Mouse (Mus musculus) frontal cortex, postnatal 10 days (tissue): Measurements from ENCODE around the gene Bhlhe40.

Experiments used
- DNase-seq, 2 experiments: peaks; one replicate each; pipeline ENCODE4 v3.0.0; 2022; ENCODE audit warnings: low spot score in 2 of 2, mixed read lengths in 1 of 2

Bhlhe40 gene

GRCm38 (mm10) chr6:108663241-108664194, 3.1 kb downstream of the Bhlhe40 start:
- DNase-seq = no peak

GRCm38 (mm10) chr6:108664533-108665150, 4.2 kb downstream of the Bhlhe40 start:
- no peak for DNase-seq

- DNase-seq = no peak
Observed at GRCm38 (mm10) chr6:108665587-108665986, 5.2 kb downstream of the Bhlhe40 start.

- no peak for DNase-seq
Observed at GRCm38 (mm10) chr6:108666648-108667488, 6.4 kb downstream of the Bhlhe40 start.

- DNase-seq = no peak
Observed at GRCm38 (mm10) chr6:108667599-108668021, 7.2 kb downstream of the Bhlhe40 start.

- peak; percentile 73 to 80 for DNase-seq
Observed at GRCm38 (mm10) chr6:108668321-108668786, 7.9 kb downstream of the Bhlhe40 start.

- no peak for DNase-seq
Observed at GRCm38 (mm10) chr6:108670276-108670675, 9.8 kb downstream of the Bhlhe40 start.

GRCm38 (mm10) chr6:108670821-108671220, 10.4 kb downstream of the Bhlhe40 start:
- no peak for DNase-seq

- no peak for DNase-seq
Observed at GRCm38 (mm10) chr6:108672094-108672493, 11.7 kb downstream of the Bhlhe40 start.

- no peak for DNase-seq
Observed at GRCm38 (mm10) chr6:108674221-108674620, 13.8 kb downstream of the Bhlhe40 start.

GRCm38 (mm10) chr6:108676783-108677340, 16.4 kb downstream of the Bhlhe40 start:
- no peak for DNase-seq

- DNase-seq = no peak
Observed at GRCm38 (mm10) chr6:108677697-108678096, 17.3 kb downstream of the Bhlhe40 start.

- DNase-seq = no peak
Observed at GRCm38 (mm10) chr6:108678227-108678626, 17.8 kb downstream of the Bhlhe40 start.

- DNase-seq = no peak
Observed at GRCm38 (mm10) chr6:108680503-108680902, 20.1 kb downstream of the Bhlhe40 start.

- DNase-seq = no peak
Observed at GRCm38 (mm10) chr6:108681084-108681483, 20.7 kb downstream of the Bhlhe40 start.

GRCm38 (mm10) chr6:108683140-108683539, 22.7 kb downstream of the Bhlhe40 start:
- no peak for DNase-seq

- no peak for DNase-seq
Observed at GRCm38 (mm10) chr6:108684430-108684829, 24.0 kb downstream of the Bhlhe40 start.

- no peak for DNase-seq
Observed at GRCm38 (mm10) chr6:108685758-108686355, 25.4 kb downstream of the Bhlhe40 start.

- DNase-seq = no peak
Observed at GRCm38 (mm10) chr6:108686930-108687329, 26.5 kb downstream of the Bhlhe40 start.

GRCm38 (mm10) chr6:108688344-108688743, 27.9 kb downstream of the Bhlhe40 start:
- no peak for DNase-seq

- DNase-seq = no peak
Observed at GRCm38 (mm10) chr6:108692986-108693385, 32.6 kb downstream of the Bhlhe40 start.
